Comparison of ENCODE assay signal across 8 mouse cellular contexts in the genomic region with DNA sequence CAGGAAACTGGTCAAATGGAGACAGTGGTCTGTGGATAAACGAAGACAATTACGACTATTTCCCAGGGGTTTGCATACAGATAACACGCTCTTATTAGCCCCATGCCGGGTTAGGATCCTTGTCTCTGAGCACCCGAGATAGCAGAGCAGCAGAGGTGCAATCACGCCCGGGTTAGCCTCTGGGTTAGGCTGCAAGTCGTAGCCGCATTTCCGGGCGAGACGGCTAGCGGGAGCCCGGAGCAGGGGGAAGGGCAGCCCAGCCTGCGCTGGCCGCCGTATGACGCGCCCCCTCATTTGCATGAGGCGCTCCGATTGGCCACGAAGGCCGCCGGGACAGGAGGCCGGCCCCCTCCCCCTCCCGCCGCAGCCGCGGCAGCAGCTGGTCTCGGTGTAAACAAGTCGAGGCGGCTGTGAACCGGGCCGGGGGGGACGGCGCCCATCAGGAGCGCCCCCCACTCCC. TPM values are rescaled to one million over a fixed set of nuclear protein-coding genes. Genes with fewer than 3 reads are reported as not detected.
DNase-seq lines count a peak whose midpoint lies in the region; ATAC-seq lines count a peak whose summit lies in the region.

TSS of gene Ypel3 (plus strand) at position 358 of the 460 bp plus-strand sequence.

- peak; percentile 82 for ATAC-seq in hindbrain, embryonic 13.5 days (ENCODE audit: low FRiP score)

- H3K36me3 ChIP-seq in hindbrain, embryonic 13.5 days, result peaks cover 17% of the 10 kb centered on the region

- H3K27me3 ChIP-seq in hindbrain, embryonic 13.5 days, result no peaks in the 10 kb centered on the region

- DNase-seq in ZHBTc4 (ENCODE audit: low read depth, low spot score), result peak; percentile 94
- DNase-seq in cerebellum, postnatal 25 days, result peak; percentile 97 to 99
- peak; percentile 85 to 91 for DNase-seq in frontal cortex, postnatal 25 days (ENCODE audit: low spot score in 2 of 2)
- DNase-seq in left cerebral cortex, adult 11 months (ENCODE audit: low spot score), result peak; percentile 94
- DNase-seq in lung, postnatal 36 days, result peak; percentile 97
- peak; percentile 85 for DNase-seq in retina, postnatal 7 days (ENCODE audit: low read depth, low spot score)
- peak; percentile 77 to 95 for DNase-seq in urinary bladder, adult 18-20 months (ENCODE audit: low spot score in 2 of 2)

- H3K9me3 ChIP-seq in hindbrain, embryonic 13.5 days, result no peaks in the 10 kb centered on the region

- peaks cover 56% of the 10 kb centered on the region for H3K4me1 ChIP-seq in hindbrain, embryonic 13.5 days (replicated peaks)

- H3K4me3 ChIP-seq in hindbrain, embryonic 13.5 days, result peak within 1 kb of the TSS; percentile 82

- WGBS in hindbrain, embryonic 13.5 days, result under 1% methylated on average over 26 of the region's 37 CpGs

- H3K4me2 ChIP-seq in hindbrain, embryonic 13.5 days, result peak within 1 kb of the TSS; percentile 91

- H3K27ac ChIP-seq in hindbrain, embryonic 13.5 days, result peak within 1 kb of the TSS; percentile 95

- H3K9ac ChIP-seq in hindbrain, embryonic 13.5 days, result peak within 1 kb of the TSS; percentile 98

RNA-seq across cellular contexts. Expression of gene Ypel3, which starts in this region (rescaled TPM):
- 173 and 179 TPM in 2 replicates for polyA plus RNA-seq in hindbrain, embryonic 13.5 days (2015; fragmentation: Nextera tagmentation; extraction: Ambion mirVana)

Comparison
In these comparisons a context has a peak if more than half of its experiments do, and no peak if none do; other contexts are left out.
1. Peak in every context shown above with its lines: DNase-seq, ATAC-seq, H3K4me3 ChIP-seq and H3K27ac ChIP-seq.